Mouse (Mus musculus) testis, adult 10 weeks (tissue): Measurements from ENCODE around the gene Pygb. TPM values are rescaled to one million over a fixed set of nuclear protein-coding genes. Genes with fewer than 3 reads are reported as not detected.

Experiments used
- polyA plus RNA-seq: library from polyadenylated mRNA; stranded (reverse); fragments of 350-450 nt; fragmentation: Illumina TruSeq; extraction: RNeasy Lipid Tissue Mini Kit (QIAGEN cat#74804); gene quantifications from one replicate; pipeline ENCODE4 v1.2.3, GENCODE M21; 2014; ENCODE audit warnings: low read depth, low replicate concordance

Pygb gene
- 2.1 TPM for polyA plus RNA-seq

GRCm38 (mm10) chr2:150786251-150787180 is at the start of gene Pygb:
TSS of gene Pygb (plus strand) at chr2:150786735.

GRCm38 (mm10) chr2:150748854-150749253 is 37.7 kb upstream of the Pygb start, which contains the start of gene Entpd6:
TSS of gene Entpd6 (plus strand) at chr2:150749042.

Other genes starting within 250 kb of the Pygb start
- gene Cst7, start 216.3 kb upstream of the Pygb start, polyA plus RNA-seq: 0.52 TPM
- gene Apmap, start 178.2 kb upstream of the Pygb start, polyA plus RNA-seq: 14.6 TPM
- gene Acss1, start 118.2 kb upstream of the Pygb start, polyA plus RNA-seq: 5.9 TPM
- gene Vsx1, start 97.4 kb upstream of the Pygb start, polyA plus RNA-seq: not detected
- gene Entpd6, start 37.7 kb upstream of the Pygb start, polyA plus RNA-seq: 9.3 TPM
- gene Abhd12, start 118.0 kb downstream of the Pygb start, polyA plus RNA-seq: 49.0 TPM
- gene Gins1, start 118.7 kb downstream of the Pygb start, polyA plus RNA-seq: 46.5 TPM